Mouse (Mus musculus): ENCODE data around the gene Crisp2.
"Not testable (repeated sequence)": the region's sequence is repeated elsewhere in the genome, so short reads cannot be mapped to it uniquely, and the experiment has no call there.

The Crisp2 gene

DNA sequence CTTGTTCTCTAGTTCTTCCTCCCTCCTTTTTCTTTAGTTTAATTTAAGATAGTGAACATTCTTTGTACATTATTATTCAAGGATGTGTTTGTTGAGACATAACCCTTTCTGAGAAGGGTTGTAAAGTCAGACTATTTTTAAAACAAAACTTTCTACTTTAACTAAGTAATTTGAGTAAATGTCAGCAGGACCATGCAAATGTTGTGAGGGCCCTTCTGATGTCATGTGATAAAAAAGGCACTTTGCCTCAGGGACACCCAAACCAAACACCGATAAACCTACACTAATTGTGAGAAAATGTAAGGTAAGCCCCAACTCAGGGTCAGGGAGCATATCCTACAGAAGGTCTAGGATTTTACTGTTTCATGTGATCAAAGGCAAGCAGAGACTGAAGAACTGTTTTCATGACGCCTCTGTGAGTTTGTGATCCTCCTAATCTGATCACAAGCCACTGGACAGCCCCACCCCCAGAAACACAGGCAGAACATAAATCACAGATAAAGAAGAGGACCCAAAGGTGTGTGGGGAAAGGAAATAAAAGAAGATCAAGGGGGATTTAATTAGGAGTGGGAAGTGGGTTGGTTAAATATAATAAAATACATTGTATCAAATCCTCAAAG lies at the start of gene Crisp2:
Gene Crisp2, minus strand, starts transcription at position 51 of the 620 bp plus-strand sequence.
- no peak for DNase-seq

DNA sequence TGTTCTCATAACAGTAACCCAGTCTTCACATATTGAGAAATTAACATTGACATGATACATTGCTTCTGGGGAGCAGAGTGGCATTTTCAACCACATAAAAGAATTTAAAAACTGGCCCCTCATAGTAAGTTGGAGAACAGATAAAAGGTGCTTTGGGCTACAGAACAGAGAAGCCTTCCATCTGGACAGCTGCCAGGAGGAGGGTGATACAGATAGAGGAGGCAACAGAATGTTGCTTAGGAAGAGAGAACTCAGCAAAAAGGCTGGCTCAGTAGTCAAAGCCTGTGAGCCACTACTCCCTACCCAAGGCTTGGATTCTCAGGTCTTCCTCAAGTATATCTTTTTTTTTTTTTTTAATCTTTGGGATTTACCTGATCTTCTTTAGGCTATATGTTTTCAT lies 48.3 kb upstream of the Crisp2 start:
- DNase-seq, result no peak

DNA sequence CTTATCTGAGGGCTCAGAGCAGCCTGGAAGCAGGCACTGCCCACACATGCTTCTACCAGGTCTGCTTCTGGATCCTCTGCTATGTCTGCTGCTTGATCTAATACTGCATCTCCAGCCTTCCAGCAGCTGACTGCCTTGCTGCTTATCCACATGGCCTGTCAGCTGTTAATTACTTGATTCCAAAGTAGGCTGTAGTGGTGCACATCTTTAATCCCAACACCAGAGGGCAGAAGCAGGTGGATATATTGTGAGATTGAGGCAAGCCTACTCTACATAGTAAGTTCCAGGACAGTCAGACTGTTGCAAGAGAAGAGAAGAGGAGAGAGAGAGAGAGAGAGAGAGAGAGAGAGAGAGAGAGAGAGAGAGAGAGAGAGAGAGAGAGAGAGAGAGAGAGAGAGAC lies 30.5 kb upstream of the Crisp2 start:
- no peak for DNase-seq

DNA sequence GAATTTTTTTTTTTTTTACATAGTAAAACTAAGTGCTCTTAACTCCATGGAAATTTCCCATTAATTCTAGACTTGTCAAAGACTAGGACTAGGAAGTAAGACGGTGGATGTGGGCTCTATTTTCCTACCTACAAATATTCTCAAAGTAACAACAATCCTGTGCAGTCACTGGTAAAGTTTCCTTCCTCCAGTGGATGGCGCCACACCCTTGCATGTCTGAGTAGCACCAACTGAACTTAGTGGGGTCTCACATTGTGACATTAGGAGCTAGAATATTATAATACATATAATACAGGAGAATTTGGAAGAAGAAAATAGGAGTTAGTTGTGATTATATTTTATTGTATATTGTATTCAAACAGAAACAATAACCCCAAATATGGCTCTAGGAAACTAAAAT lies 25.1 kb upstream of the Crisp2 start:
- no peak for DNase-seq

DNA sequence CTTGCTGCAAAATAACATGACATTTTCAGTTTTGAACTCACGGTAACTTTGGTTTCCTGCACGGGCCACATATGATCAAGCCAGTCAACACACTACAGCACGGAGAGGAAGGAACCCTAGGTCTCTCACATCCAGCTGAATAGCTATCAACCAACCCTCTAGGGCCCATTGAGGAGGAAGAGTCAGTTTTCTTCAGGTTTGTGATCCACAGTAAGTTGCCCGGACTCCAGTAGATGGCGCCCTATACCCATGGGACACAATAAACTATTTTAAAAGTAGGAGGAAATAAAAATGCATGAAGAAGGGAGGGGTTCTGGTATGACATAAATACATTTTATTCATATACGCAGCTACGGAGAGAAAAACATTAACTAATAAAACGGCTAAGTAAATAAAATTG lies 17.7 kb upstream of the Crisp2 start:
- peak; percentile 29 for DNase-seq

DNA sequence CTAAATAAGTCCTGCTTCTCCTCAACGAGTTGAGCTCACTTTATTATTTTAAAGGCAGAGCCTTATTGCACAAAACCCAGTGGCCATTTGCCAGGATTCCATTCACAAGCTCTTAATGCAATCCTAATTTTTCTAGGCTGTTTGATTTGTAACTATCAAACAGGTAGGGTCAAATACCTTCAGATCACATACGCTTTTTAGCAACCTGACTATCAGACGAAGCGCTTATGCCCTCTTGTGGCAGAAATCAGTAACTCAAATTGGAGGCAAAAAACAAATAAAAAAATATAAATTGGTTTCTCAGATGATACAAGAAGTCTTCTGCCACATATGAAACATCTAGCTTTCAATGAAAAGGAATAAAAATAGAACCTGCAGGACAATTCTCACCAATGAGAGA lies 17.0 kb upstream of the Crisp2 start:
- DNase-seq, result no peak

DNA sequence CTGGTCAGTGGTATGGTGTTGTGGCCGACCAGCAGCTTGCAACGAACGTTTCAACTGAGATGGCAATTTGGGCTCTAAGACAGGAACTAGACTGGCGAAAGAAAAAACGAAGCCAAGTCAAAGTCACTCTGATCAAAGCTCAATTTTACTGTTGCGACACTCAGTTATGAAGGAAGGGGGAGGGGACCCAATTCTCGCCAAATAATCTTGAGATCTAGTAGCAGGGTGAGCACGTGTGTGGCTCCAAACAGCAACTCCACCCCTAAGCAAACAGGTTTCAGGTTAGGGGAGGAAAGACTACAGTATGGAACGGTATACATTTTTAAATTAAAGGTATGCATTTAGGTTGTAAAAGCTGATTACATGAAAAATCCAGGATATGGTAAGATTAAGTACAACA lies 14.7 kb upstream of the Crisp2 start:
- no peak for DNase-seq

DNA sequence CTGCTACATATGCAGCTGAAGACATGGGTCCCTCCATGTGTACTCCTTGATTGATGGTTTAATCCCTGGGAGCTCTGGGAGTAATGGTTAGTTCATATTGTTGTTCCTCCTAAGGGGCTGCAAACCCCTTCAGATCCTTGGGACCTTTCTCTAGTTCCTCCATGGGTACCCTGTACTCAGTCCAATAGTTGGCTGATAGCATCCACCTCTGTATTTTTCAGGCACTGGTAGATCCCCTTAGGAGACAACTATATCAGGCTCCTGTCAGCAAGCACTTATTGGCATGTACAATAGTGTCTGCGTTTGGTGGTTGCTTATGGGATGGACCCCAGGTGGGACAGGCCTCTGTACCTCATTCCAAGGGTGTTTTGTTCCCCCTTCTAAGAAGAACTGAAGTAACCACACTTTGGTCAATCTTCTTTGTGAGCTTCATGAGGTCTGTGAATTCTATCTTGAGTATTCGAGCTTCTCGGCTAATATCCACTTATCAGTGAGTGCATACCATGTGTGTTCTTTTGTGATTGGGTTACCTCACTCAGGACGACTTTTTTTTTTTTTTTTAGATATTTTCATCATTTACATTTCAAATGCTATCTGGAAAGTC lies 10.6 kb upstream of the Crisp2 start:
- DNase-seq, result no peak

DNA sequence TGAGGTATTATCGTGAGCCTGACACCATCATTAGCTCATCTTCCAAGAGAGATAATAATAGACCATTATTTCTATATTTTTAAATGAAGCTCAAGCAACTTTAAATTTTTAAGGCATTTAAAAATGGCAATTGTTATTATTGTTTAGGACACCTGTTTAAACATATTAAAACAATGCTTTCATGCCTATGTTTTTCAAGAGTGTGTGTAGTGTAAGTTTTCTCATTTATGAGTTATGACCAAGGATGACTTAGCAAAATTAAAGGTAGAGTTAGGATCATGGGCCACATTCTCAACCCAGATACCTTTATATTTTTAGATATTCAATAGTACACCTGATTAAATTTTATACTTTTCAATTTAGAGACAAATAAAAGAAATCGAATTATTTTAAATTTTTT lies 5.5 kb upstream of the Crisp2 start:
- DNase-seq, result no peak

DNA sequence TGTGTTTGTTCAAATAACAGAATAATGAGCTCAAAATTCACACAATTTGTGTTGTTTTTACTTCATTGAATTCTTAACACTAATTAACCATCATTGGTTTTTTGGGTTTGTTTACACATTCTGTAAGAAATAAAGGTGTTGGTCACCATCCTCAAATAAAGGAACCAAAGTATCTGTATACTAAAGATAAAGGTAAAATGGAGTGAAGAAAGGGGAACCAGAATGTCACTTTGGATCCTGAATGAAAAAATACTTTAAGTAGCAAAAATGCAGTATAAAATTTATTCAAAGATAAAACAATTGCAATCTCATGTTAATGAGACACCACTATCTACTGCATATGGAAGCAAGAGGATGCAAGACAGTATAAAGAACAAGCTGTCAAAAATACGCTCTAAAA lies 4.8 kb upstream of the Crisp2 start:
- DNase-seq, result no peak

DNA sequence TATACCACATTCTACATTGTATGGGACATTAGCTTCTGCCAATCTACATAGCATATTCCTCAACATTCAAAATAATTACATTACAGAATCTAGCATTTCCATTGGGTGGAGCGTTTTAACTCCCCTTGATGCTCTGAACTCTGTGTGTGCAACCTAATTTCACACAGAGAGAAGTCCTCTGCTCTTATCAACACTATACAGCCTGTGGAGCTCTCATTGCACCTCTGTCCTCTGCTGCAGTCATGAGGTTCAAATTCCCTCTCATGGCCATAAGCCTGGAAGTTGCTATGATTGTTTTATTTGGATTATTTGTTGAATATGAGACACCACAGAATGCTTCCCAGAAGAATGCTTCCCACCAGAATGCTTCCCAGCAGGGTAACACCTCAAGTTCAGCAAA lies 4.1 kb upstream of the Crisp2 start, which contains the start of gene Rhag:
Gene Rhag, plus strand, starts transcription at position 193 of the 400 bp plus-strand sequence.
- no peak for DNase-seq

DNA sequence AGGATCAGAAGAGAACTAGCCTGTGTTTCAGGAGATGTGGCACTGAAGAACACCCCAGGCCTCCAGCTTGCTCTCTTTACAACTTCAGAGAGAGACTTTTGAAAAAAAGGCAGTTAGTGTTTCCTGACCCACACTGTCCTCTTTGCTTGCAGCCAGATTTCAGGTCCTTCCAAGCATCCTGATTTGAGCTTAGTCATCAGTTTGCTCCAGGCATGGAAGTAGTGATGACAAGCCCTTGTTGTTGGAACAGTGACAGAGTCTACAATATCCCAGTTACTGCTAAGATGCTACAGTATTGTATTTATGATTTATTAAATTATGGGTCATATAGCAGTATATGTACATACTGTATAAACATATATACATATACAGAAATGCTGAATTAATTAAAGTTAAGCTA lies 1.3 kb upstream of the Crisp2 start:
- no peak for DNase-seq

DNA sequence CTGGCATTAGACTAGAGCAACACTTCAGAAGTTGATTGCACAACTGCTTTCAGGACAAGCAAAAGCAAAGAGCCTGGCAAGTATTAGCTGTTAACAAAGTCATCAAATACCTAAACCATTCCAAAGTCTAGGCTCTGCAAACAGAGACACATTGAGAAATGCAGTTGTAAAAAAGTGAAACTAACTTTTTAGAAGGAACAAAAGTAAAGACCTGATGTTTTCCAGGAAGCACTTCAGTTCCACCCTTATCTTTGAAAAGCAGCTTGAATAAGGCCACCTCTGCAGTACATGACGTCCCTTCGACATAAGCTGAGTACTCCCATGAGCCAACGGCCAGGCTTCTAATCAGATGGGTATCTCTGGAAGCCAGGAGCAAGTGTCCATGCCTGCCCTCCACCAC lies 253 bp downstream of the Crisp2 start:
- no peak for DNase-seq

DNA sequence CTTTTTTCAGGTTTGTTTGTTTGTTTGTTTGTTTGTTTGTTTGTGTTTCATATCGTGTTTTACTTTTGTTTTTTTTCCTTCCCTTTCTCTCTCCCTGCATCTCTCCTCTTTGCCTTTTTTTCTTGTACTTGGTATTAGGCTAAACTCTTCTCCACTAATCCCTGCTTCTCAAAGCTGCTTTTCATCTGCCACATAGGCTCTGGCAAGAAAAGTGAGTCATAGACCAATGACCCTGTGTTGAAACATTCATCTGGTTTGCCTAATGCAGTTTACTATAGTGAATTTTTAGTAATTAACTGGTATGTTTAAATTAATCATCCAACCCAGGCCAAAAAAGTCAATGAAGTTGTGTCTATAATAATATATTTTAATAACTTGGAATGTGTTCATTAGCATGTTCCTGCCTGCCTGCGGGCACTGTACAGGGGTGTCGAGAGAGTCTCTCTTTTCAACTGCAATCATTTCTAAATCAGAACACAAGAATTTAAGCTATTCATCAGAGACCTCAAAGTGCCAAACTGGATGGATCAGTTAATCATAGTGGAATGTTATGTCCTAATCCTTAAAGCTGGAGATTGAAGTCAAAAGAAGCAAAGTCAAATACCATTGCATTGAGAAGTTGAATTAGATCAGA lies 4.0 kb downstream of the Crisp2 start:
- no peak for DNase-seq

DNA sequence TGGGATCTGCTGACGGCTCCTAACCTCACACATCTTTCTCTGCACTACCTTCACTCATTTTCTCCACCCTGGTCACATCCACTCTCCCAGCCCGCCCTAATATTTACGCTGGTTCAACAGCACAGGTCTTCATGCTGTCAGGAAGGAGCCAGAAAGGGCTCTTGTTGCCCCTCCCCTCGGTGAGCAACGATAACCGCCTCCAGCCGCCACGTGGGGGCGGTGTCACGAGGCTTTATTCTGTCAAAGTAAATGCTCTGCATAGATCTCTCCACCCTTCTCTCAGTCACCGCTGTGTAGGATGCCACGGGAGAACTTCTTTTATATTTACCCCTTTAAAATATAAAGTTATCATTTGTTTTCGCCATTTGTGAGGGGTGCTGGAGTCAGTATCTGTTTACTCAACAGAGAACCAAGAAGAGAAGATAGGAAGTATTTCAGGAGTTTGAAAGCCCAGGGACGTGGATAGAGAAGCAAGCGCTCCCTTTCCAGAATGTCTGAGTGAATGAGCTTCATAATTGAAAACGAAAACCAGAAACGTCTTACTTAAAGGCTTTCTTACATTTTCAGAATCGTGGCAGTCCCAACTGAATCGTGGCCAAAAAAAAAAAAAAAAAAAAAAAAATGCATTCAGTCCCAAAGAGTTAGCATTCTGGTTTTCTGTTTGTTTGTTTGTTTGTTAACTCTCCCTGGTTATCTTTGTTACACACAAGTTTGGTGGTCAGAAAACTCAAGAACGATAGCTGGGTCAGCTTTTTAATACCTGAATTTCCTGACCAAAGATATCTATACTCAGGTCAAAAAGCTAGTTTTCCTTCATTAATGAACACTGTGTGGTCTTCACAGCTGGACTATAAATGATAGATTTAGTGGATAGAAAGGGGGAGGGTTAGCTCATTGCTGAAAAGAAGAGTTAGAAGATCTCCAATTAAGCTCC lies 12.6 kb downstream of the Crisp2 start:
- peak; percentile 13 for DNase-seq

DNA sequence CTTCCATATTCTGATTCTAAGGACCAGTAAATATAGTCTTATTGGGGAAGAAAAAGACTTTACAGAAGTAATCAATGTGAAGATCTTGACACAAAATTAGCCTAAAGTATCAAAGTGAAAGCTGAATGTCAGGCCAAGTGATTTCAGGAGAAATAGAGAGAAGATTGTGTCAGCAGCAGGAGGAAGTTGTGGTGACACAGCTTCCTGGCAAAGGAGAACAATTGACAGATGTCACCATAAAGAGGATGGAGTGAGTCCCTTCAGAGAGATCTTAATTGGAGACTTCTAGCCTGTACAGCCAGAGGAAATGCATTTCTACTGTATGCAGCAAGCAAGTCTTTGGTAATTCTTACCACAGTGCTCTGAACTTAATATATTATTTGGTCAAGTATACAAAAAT lies 16.9 kb downstream of the Crisp2 start:
- DNase-seq, result no peak

DNA sequence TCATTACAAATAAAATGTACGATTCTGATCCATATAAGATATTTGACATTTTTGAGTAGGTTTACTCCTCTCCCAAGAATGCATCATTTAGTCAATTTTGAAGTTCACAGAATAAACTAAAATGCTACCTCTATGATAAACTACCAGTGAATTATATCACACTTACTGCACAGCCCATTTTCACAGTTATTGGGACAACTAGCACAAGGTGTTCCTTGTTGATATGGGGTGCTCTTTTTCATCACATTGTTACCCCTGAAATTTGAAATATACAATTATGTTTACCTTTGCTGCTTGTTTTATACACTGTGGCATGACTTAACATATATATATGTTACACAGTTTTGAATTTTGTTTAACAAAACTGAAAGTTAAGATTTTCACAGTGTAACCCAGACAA lies 39.7 kb downstream of the Crisp2 start:
- no peak for DNase-seq

DNA sequence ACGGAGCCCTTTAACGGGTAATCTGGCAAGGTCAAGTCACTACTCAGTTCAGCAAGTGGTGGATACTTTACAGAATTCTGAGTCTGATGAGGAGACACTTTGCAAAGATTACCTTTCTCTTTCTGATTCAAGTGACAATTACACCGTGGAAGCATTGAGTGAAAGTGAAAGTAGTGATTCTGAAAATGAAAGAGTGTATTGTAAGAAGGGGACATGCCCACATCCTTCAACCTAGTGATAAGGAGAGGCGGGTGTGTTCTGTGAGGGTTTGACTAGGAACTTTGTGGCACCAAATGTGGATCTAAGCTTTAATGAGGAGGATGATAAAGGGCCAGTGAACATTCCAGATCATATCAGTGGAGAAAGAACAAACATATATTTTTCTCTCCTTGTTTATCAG lies 43.1 kb downstream of the Crisp2 start:
- DNase-seq, result no peak

DNA sequence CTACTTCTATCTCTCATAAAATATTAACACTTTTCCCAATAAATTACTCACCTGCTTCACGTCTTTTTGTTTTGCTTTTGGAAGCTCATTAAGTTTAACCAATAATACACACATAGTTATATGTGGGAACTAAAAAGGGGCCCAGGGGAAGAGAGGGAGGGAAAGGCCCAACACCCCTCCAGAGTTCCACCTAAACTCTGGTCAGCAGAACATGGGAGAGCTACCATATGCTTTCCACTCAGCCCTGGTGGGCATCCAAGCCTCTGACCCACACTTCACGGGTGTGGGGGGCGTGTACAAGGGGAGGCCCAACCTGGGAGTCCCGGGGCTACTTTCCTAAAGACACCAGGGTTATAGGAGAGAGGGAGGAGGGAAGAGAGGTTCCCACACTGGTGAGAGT lies 75.1 kb downstream of the Crisp2 start:
- no peak for DNase-seq

DNA sequence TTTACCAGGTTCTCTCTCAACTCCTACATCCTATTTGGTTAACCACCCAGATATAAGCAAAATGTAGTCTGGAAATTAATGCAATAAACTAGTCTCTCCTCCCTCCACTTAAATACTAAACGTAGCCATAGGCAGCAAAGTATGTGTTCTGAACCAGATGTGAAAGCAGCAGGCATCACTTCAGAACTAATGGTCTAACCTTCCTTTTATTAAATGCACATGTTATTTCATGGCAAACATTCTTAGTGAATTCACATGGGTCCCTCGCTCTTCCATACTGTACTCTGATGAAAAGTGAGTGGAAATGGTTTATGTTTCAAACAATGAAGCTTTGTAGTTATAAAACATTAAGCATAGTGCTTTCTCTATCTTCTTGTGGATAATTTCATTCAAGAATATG lies 75.5 kb downstream of the Crisp2 start:
- DNase-seq, result no peak

DNA sequence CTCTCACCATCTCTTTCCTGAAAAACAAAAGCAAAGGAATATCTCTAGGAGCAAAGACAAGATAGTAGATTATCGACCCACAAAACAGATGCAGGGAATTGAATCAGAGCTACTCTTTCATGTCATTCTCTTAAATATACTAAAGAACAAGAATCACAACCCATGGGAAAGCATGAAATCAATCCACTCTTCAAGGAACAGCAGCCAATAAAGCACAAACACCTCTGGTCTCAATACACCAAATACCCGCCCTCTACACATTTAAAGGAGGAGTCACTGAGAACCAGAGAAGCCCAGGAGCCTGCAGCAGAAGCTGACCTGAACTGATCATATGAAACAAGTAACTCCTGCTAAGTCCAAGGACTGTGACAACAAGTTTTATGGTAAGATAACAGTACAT lies 80.0 kb downstream of the Crisp2 start, which contains the start of gene Esp1:
Gene Esp1, plus strand, starts transcription at position 301 of the 400 bp plus-strand sequence.
- no peak for DNase-seq

DNA sequence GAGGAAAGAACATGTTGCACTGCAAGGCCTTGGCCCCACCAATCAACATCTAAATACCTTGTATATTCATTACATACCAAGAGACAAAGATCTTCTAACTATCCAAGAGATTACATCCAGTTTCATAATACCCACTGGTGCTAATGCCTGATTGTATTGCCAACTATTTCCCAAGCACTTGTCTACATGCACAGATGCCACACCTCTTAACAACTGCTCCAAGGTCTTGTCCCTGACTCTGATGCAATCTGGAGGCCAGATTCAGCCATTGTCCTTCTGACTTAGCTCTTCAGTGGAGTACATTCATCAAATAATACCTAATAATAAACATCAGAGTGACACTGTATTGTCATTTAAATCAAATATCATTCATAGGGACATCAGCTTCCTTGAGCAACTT lies 89.7 kb downstream of the Crisp2 start:
- DNase-seq, result not testable (repeated sequence)

DNA sequence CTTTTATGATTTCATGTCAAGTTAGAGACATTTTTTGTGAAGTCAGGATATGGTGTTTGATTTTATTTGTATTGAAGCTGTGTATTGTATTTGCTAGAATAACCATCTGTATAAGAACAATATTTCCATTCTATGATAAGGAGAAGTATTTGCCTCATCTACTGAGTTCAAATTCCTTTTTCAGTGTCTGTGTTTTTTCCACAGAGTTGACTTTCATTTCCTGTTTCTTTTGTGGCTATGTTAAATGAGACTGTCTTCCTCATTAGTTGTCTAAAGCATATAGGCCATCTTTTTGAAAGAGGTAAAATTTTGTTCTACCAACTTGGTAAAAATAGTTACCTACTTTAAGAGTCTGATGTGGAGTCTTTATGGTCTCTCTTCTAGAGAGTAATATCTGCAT lies 90.5 kb downstream of the Crisp2 start:
- no peak for DNase-seq

All from thymus, postnatal 14 days (tissue).